Mouse (Mus musculus): ENCODE data around the gene Col8a2. TPM values are rescaled to one million over a fixed set of nuclear protein-coding genes. Genes with fewer than 3 reads are reported as not detected.

Col8a2 gene
- polyA plus RNA-seq, 1 experiment from 2014 or later = 4.9 TPM

- Histone ChIP-seq H3K9me3 (0 out of 2 replicates have a peak, but pooled peaks cover 3% of the 10 kb centered on the region), H3K36me3 (no peaks in the 10 kb centered on the region), H3K4me1 (peaks cover 31% of the 10 kb centered on the region), H3K27ac (replicated peaks) (0 out of 2 replicates have a peak overlapping the region, but pooled peaks have one; percentile 15), H3K9ac (no peak overlapping the region), H3K4me3 (peak overlapping the region; percentile 57), H3K27me3 (replicated peaks) (peaks cover 91% of the 10 kb centered on the region), H3K4me2 (peak overlapping the region; percentile 75)
- WGBS = 25% methylated on average over 11 of the region's 11 CpGs
- no peak for ATAC-seq (ENCODE audit: extremely low read depth, insufficient number of reproducible peaks, low FRiP score, low TSS enrichment)
Observed at GRCm38 (mm10) chr4:126287302-126287995, 856 bp downstream of the Col8a2 start.

DNA sequence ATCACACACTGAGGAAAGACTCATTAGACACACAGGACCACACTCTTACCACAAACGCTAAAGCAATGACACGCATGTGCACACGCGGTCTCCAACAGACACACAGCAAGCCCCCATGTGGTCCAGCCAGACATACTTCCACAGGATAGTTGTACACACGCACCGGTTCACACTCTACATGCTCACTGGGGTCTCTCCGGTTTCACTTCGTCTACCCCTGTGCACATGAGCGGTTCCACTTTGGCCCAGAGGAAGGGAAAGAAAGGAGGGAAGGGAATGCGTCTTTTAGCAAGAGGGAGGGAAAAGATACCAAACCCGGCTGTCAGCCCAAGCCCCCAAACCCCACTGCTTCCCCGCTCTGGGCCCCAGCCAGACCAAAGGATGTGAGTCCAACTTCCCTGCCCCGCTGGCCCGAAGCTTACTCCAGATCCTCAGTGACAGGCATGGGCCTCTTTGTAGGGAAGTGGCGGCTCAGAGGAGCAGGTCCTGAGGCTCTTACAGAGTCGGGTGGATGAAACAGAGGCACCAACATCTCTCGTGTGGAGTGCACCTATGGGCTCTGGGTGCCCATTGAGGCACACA is 1.6 kb downstream of the Col8a2 start:
- H3K4me1 ChIP-seq = peaks cover 31% of the 10 kb centered on the region
- 0 out of 2 replicates have a peak overlapping the region, but pooled peaks have one; percentile 50 for H3K9ac ChIP-seq
- no peaks in the 10 kb centered on the region for H3K36me3 ChIP-seq
- H3K27ac ChIP-seq (replicated peaks) = no peak overlapping the region
- peaks cover 84% of the 10 kb centered on the region for H3K27me3 ChIP-seq (replicated peaks)
- H3K4me3 ChIP-seq = peak overlapping the region; percentile 57
- 0 out of 2 replicates have a peak, but pooled peaks cover 3% of the 10 kb centered on the region for H3K9me3 ChIP-seq
- no peak; the same call in 1 of the 2 replicates for ATAC-seq (ENCODE audit: extremely low read depth, insufficient number of reproducible peaks, low FRiP score, low TSS enrichment)
- peak overlapping the region; percentile 75 for H3K4me2 ChIP-seq
- 31% methylated on average over 17 of the region's 17 CpGs for WGBS

DNA sequence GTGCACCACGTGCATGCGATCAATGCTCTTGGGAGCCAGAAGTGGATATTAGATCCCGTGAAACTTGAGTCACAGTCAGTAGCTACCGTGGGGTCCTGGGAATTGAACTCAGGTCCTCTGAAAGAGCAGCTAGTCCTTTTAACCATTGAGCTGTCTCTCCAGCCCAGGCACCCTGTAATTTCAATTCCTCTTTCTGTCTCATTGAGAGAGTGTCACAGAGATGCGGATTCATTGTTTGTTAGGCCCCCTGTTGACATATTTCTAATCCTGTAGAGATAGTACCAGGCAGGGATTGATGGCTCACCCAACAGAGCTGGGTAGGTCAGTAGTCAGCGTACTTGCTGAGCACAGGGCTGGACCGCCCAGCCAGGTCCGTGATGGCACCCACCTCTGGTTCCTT is 3.7 kb downstream of the Col8a2 start:
- 78% methylated on average over 8 of the region's 8 CpGs for WGBS
- Histone ChIP-seq H3K4me3 (no peak overlapping the region), H3K27me3 (replicated peaks) (peaks cover 71% of the 10 kb centered on the region), H3K36me3 (no peaks in the 10 kb centered on the region), H3K4me2 (no peak overlapping the region), H3K4me1 (peaks cover 31% of the 10 kb centered on the region), H3K9me3 (0 out of 2 replicates have a peak, but pooled peaks cover 3% of the 10 kb centered on the region), H3K27ac (replicated peaks) (no peak overlapping the region), H3K9ac (no peak overlapping the region)
- ATAC-seq (ENCODE audit: extremely low read depth, insufficient number of reproducible peaks, low FRiP score, low TSS enrichment) = no peak

- Histone ChIP-seq H3K27ac (replicated peaks) (no peak overlapping the region), H3K27me3 (replicated peaks) (peaks cover 73% of the 10 kb centered on the region), H3K36me3 (no peaks in the 10 kb centered on the region), H3K9ac (no peak overlapping the region), H3K9me3 (no peaks in the 10 kb centered on the region), H3K4me3 (no peak overlapping the region), H3K4me1 (peaks cover 30% of the 10 kb centered on the region), H3K4me2 (peak overlapping the region; percentile 25)
- WGBS = 25% methylated on average over 13 of the region's 13 CpGs
- ATAC-seq (ENCODE audit: extremely low read depth, insufficient number of reproducible peaks, low FRiP score, low TSS enrichment) = no peak
Observed at GRCm38 (mm10) chr4:126291196-126291595, 4.6 kb downstream of the Col8a2 start.

DNA sequence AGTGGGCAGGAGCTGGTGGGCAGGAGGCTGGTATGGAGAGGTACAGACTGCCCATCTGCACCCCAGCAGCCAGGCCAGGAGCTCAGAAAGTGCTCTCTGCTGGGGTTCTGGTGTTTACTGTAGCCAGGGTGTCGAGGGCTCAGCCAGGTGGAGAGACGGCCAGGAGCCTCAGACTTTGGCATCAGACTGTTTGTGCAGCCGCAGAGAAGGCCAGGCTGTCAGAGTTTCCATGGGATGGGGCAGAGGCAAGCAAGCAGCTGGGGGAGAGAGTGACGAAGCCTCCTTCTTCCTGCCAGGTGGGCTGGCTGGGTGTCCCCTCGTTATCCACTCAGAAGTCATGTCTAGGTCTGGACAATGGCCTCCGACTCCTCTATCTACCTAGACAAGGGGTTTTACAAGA is 8.6 kb downstream of the Col8a2 start:
- H3K4me3 ChIP-seq = no peak overlapping the region
- H3K27me3 ChIP-seq (replicated peaks) = peaks cover 68% of the 10 kb centered on the region
- H3K36me3 ChIP-seq = no peaks in the 10 kb centered on the region
- H3K27ac ChIP-seq (replicated peaks) = no peak overlapping the region
- H3K4me1 ChIP-seq = peaks cover 20% of the 10 kb centered on the region
- no peaks in the 10 kb centered on the region for H3K9me3 ChIP-seq
- H3K9ac ChIP-seq = no peak overlapping the region
- WGBS = 70% methylated on average over 6 of the region's 6 CpGs
- no peak for ATAC-seq (ENCODE audit: extremely low read depth, insufficient number of reproducible peaks, low FRiP score, low TSS enrichment)
- H3K4me2 ChIP-seq = no peak overlapping the region

GRCm38 (mm10) chr4:126295937-126296336 is 9.3 kb downstream of the Col8a2 start:
- ATAC-seq (ENCODE audit: extremely low read depth, insufficient number of reproducible peaks, low FRiP score, low TSS enrichment) = no peak
- 45% methylated on average over 4 of the region's 4 CpGs for WGBS

DNA sequence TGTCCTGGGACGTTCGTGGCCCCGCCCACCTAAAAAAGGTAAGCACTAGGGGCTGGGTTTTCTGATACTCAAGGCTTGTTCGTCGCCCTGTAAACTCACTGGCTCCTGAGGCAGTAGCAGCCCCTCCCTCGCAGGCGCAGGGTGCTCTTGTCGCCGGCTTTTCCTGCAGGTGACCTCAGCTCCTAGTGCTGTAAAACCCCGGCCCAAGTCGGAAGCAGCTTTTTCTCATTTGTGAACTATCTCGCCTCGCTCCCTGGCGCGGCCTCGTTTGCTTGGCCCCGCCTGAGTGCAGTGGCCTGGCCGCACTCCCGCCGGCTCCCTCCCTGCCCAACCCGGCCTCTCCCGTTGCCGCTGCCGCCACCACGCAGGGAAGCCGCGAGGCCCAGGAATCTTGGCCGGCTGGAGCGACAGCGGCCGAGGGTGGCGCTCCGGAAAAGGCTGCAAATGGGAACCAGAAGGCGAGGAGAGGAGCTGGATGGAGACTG is 10.1 kb downstream of the Col8a2 start:
- Histone ChIP-seq H3K36me3 (no peaks in the 10 kb centered on the region), H3K4me3 (peak overlapping the region; percentile 41), H3K4me2 (peak overlapping the region; percentile 67), H3K9me3 (no peaks in the 10 kb centered on the region), H3K4me1 (peaks cover 27% of the 10 kb centered on the region), H3K9ac (peak overlapping the region; percentile 73), H3K27ac (replicated peaks) (0 out of 2 replicates have a peak overlapping the region, but pooled peaks have one; percentile 1), H3K27me3 (replicated peaks) (peaks cover 68% of the 10 kb centered on the region)
- ATAC-seq (ENCODE audit: extremely low read depth, insufficient number of reproducible peaks, low FRiP score, low TSS enrichment) = 0 out of 2 replicates have a peak, but pooled peaks have one; percentile 21
- WGBS = 1% methylated on average over 34 of the region's 34 CpGs

More at GRCm38 (mm10) chr4:126295937-126296336, 9.3 kb downstream of the Col8a2 start:
- Histone ChIP-seq H3K36me3 (no peaks in the 10 kb centered on the region), H3K27ac (replicated peaks) (no peak overlapping the region), H3K4me2 (peak overlapping the region; percentile 67; the same call in 1 of the 2 replicates), H3K4me3 (no peak overlapping the region), H3K9ac (no peak overlapping the region), H3K9me3 (no peaks in the 10 kb centered on the region), H3K27me3 (replicated peaks) (peaks cover 68% of the 10 kb centered on the region), H3K4me1 (peaks cover 26% of the 10 kb centered on the region)

GRCm38 (mm10) chr4:126300916-126301583 is 14.5 kb downstream of the Col8a2 start:
- H3K9ac ChIP-seq = peak overlapping the region; percentile 58
- H3K4me1 ChIP-seq = peaks cover 32% of the 10 kb centered on the region
- H3K36me3 ChIP-seq = no peaks in the 10 kb centered on the region
- H3K27me3 ChIP-seq (replicated peaks) = peaks cover 78% of the 10 kb centered on the region
- WGBS = under 1% methylated on average over 48 of the region's 50 CpGs
- no peaks in the 10 kb centered on the region for H3K9me3 ChIP-seq
- peak overlapping the region; percentile 47 for H3K4me3 ChIP-seq
- H3K4me2 ChIP-seq = peak overlapping the region; percentile 70
- no peak overlapping the region for H3K27ac ChIP-seq (replicated peaks)
- no peak for ATAC-seq (ENCODE audit: extremely low read depth, insufficient number of reproducible peaks, low FRiP score, low TSS enrichment)

DNA sequence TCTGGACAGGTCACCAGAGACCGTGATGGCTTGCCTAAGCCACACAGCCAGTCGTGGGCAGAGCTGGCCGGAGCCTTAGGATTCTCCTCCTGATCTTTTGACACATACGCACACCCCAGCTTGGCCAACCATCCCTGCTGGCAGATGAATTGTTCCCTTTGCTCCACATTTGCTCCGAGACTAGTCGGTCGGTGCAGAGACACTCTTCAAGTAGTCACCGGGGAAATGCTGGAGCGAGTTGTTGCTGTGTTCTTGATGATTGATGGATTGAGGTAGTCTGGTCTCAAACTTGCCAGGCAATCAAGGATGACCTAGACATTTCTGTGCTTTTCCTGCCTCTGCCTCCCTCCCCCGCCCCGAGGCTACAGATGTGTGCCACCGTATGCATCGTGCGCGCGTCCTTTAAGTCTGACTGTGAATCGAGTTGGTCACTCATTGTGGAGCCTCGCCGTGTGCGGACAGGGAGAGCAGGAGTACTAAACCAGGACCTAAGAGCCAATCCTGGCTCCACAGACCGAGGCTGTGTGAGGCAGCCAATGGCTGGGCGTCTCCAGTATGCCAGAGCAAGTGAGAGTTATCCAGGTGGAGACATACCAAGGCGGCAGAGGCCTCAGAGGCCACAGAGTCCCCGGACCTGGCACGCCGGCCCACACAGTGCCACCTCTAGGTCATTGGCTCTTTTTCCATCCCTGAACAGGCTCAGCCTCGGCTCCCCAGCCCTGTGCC is 15.2 kb downstream of the Col8a2 start:
- Histone ChIP-seq H3K27me3 (replicated peaks) (peaks cover 74% of the 10 kb centered on the region), H3K27ac (replicated peaks) (no peak overlapping the region), H3K36me3 (no peaks in the 10 kb centered on the region), H3K9me3 (no peaks in the 10 kb centered on the region), H3K4me1 (peaks cover 26% of the 10 kb centered on the region), H3K4me2 (peak overlapping the region; percentile 70), H3K4me3 (peak overlapping the region; percentile 47), H3K9ac (peak overlapping the region; percentile 58; the same call in 1 of the 2 replicates)
- ATAC-seq (ENCODE audit: extremely low read depth, insufficient number of reproducible peaks, low FRiP score, low TSS enrichment) = no peak
- WGBS = 5% methylated on average over 27 of the region's 27 CpGs

DNA sequence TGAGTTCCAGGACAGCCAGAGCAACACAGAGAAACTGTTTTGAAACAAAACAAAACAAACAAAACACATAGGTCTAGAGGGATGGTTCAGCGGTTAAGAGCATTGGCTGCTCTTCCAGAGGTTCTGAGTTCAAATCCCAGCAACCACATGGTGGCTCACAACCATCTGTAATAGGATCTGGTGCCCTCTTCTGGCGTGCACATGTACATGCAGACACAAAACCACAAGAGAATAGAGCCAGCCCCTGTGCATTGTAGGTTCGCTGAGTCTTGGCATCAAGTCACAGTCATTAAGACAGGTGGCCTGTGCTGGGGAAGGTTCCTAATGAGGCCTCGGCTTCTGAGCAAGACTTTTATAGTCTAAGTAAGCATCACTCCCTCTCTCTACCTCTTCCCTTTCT is 17.3 kb downstream of the Col8a2 start:
- no peak overlapping the region for H3K4me2 ChIP-seq
- no peaks in the 10 kb centered on the region for H3K36me3 ChIP-seq
- H3K9ac ChIP-seq = no peak overlapping the region
- peaks cover 19% of the 10 kb centered on the region for H3K4me1 ChIP-seq
- H3K9me3 ChIP-seq = no peaks in the 10 kb centered on the region
- ATAC-seq (ENCODE audit: extremely low read depth, insufficient number of reproducible peaks, low FRiP score, low TSS enrichment) = no peak
- peaks cover 59% of the 10 kb centered on the region for H3K27me3 ChIP-seq (replicated peaks)
- 57% methylated on average over 4 of the region's 4 CpGs for WGBS
- H3K27ac ChIP-seq (replicated peaks) = no peak overlapping the region
- no peak overlapping the region for H3K4me3 ChIP-seq

DNA sequence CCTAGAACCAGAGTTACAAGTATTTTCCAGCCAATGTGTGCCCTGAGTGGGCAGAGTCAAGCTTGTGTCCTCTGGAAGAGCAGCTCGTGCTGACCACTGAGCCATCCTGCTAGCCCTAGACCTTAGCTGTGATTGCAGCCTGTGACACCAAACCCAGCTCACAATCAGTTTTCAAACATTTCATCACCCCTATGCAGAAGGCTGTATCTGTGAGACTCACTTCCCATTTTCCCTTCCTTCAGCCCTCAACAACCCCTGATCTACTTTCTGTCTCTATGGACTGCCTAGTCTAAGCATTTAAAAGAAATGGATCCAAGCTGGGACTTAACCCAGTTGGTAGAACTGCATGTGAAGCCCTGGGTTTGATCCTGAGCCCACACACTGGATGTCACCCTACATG is 18.8 kb downstream of the Col8a2 start:
- no peak overlapping the region for H3K27ac ChIP-seq (replicated peaks)
- ATAC-seq (ENCODE audit: extremely low read depth, insufficient number of reproducible peaks, low FRiP score, low TSS enrichment) = no peak
- peaks cover 50% of the 10 kb centered on the region for H3K27me3 ChIP-seq (replicated peaks)

More for the DNA sequence above, 18.8 kb downstream of the Col8a2 start:
- peaks cover 23% of the 10 kb centered on the region for H3K4me1 ChIP-seq
- H3K9me3 ChIP-seq = no peaks in the 10 kb centered on the region
- H3K9ac ChIP-seq = no peak overlapping the region
- no peak overlapping the region for H3K4me2 ChIP-seq
- no peak overlapping the region for H3K4me3 ChIP-seq
- WGBS = 91% methylated on average over 1 of the region's 1 CpGs
- no peaks in the 10 kb centered on the region for H3K36me3 ChIP-seq

All from heart, embryonic 13.5 days (tissue).